ENCODE assay signal across 22 mouse cellular contexts in the genomic region with DNA sequence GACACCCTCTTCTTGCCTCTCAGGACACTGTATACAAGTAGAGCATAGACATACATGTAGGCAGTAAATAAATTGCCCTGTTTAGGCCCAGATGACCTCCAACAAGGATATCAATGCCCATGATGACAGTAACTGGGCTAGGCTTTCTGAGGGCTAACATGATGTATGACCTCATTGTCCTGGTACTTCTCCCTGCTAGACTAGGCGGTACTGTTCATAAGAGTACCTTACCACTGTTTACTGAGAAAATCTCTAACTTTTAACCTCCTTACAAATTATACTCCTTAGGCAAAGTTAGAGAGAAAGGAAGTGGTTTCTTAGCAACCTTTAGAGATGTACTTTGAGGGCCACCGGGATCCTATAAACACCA. TPM values are rescaled to one million over a fixed set of nuclear protein-coding genes. Genes with fewer than 3 reads are reported as not detected.
DNase-seq lines count a peak whose midpoint lies in the region; ATAC-seq and TF ChIP-seq lines count a peak whose summit lies in the region.
"Had no signal": no experiment of that assay in that cellular context is flagged by ENCODE, and none has a peak within 500 bp of the region (broad histone marks: within the 10 kb centered on the region; RNA-seq: fewer than 3 reads in every experiment).

No protein-coding gene starts in this region.

- H3K9ac ChIP-seq in intestine, embryonic 15.5 days, result no peak overlapping the region
- H3K9ac ChIP-seq in intestine, postnatal 0 days (ENCODE audit: low read depth, low read length), result no peak overlapping the region
- H3K9ac ChIP-seq in embryonic facial prominence, embryonic 12.5 days, result no peak overlapping the region
- H3K9ac ChIP-seq in limb, embryonic 13.5 days, result no peak overlapping the region
- H3K9ac ChIP-seq in kidney, embryonic 15.5 days, result no peak overlapping the region
- H3K9ac ChIP-seq: embryonic facial prominence, embryonic 15.5 days; forebrain, embryonic 15.5 days; heart, embryonic 12.5 days; hindbrain, embryonic 12.5 days had no signal

- ATAC-seq in intestine, embryonic 15.5 days, result 0 out of 2 replicates have a peak, but pooled peaks have one; percentile 17
- ATAC-seq in intestine, postnatal 0 days, result no peak
- 0 out of 2 replicates have a peak, but pooled peaks have one; percentile 15 for ATAC-seq in embryonic facial prominence, embryonic 12.5 days (ENCODE audit: insufficient number of reproducible peaks, insufficient read depth, low FRiP score, low TSS enrichment)
- 0 out of 2 replicates have a peak, but pooled peaks have one; percentile 1 for ATAC-seq in limb, embryonic 13.5 days (ENCODE audit: low FRiP score, low read depth)
- ATAC-seq in kidney, embryonic 15.5 days (replicated peaks; ENCODE audit: low FRiP score), result no peak
- ATAC-seq: CD4-positive, CD25-positive, alpha-beta regulatory T cell, adult 4 months; forebrain, embryonic 15.5 days; hindbrain, embryonic 16.5 days; inflammation-experienced regulatory T-cells, adult 6 months had no signal

- no peaks in the 10 kb centered on the region for H3K36me3 ChIP-seq in intestine, embryonic 15.5 days
- H3K36me3 ChIP-seq in intestine, postnatal 0 days (ENCODE audit: control insufficient read depth, insufficient read depth), result no peaks in the 10 kb centered on the region
- H3K36me3 ChIP-seq in embryonic facial prominence, embryonic 12.5 days, result no peaks in the 10 kb centered on the region
- H3K36me3 ChIP-seq in limb, embryonic 13.5 days, result no peaks in the 10 kb centered on the region
- H3K36me3 ChIP-seq in kidney, embryonic 15.5 days, result no peaks in the 10 kb centered on the region
- H3K36me3 ChIP-seq: embryonic facial prominence, embryonic 15.5 days; forebrain, embryonic 15.5 days; G1E; heart, embryonic 12.5 days; hindbrain, embryonic 12.5 days had no signal

- no peak for TF ChIP-seq CTCF in intestine, postnatal 0 days (IDR thresholded peaks at IDR 0.05; ENCODE audit: low read depth)

- DNase-seq in thymus, postnatal 36 days, result no peak
- DNase-seq: B cell, adult 2 months; cerebellum, adult 11-12 months; cerebellum, adult 9-10 months; cerebellum, postnatal 25 days; gastrocnemius, postnatal 10 days; heart, adult 2 months had no signal

- H3K27ac ChIP-seq in intestine, embryonic 15.5 days, result no peak overlapping the region
- no peak overlapping the region for H3K27ac ChIP-seq in intestine, postnatal 0 days (ENCODE audit: low read depth, low read length)
- no peak overlapping the region for H3K27ac ChIP-seq in embryonic facial prominence, embryonic 12.5 days
- no peak overlapping the region for H3K27ac ChIP-seq in limb, embryonic 13.5 days
- no peak overlapping the region for H3K27ac ChIP-seq in kidney, embryonic 15.5 days
- H3K27ac ChIP-seq: embryonic facial prominence, embryonic 15.5 days; forebrain, embryonic 15.5 days; heart, adult 2 months; hindbrain, embryonic 12.5 days had no signal

- no peaks in the 10 kb centered on the region for H3K9me3 ChIP-seq in intestine, embryonic 15.5 days
- H3K9me3 ChIP-seq in intestine, postnatal 0 days (ENCODE audit: control insufficient read depth), result no peaks in the 10 kb centered on the region
- H3K9me3 ChIP-seq in embryonic facial prominence, embryonic 12.5 days, result no peaks in the 10 kb centered on the region
- H3K9me3 ChIP-seq in limb, embryonic 13.5 days, result no peaks in the 10 kb centered on the region; the same call in 1 of the 2 replicates
- H3K9me3 ChIP-seq in kidney, embryonic 15.5 days (replicated peaks), result no peaks in the 10 kb centered on the region
- H3K9me3 ChIP-seq: embryonic facial prominence, embryonic 15.5 days; forebrain, embryonic 15.5 days; G1E; heart, embryonic 12.5 days; hindbrain, embryonic 12.5 days had no signal

- H3K4me3 ChIP-seq in intestine, embryonic 15.5 days (replicated peaks), result no peak overlapping the region
- H3K4me3 ChIP-seq in intestine, postnatal 0 days (ENCODE audit: low read depth, low read length), result no peak overlapping the region
- no peak overlapping the region for H3K4me3 ChIP-seq in embryonic facial prominence, embryonic 12.5 days
- no peak overlapping the region for H3K4me3 ChIP-seq in limb, embryonic 13.5 days
- no peak overlapping the region for H3K4me3 ChIP-seq in kidney, embryonic 15.5 days (replicated peaks)
- H3K4me3 ChIP-seq: embryonic facial prominence, embryonic 15.5 days; forebrain, embryonic 15.5 days; heart, adult 2 months; heart, embryonic 12.5 days; hindbrain, embryonic 12.5 days had no signal

- H3K4me2 ChIP-seq in intestine, embryonic 15.5 days (replicated peaks), result no peak overlapping the region
- no peak overlapping the region for H3K4me2 ChIP-seq in intestine, postnatal 0 days (replicated peaks; ENCODE audit: low read depth)
- no peak overlapping the region for H3K4me2 ChIP-seq in embryonic facial prominence, embryonic 12.5 days (replicated peaks)
- H3K4me2 ChIP-seq in limb, embryonic 13.5 days (replicated peaks), result no peak overlapping the region
- H3K4me2 ChIP-seq in kidney, embryonic 15.5 days, result no peak overlapping the region
- H3K4me2 ChIP-seq: embryonic facial prominence, embryonic 15.5 days; forebrain, embryonic 15.5 days; heart, embryonic 12.5 days; hindbrain, embryonic 12.5 days had no signal

- WGBS in intestine, embryonic 15.5 days, result 72% methylated on average over 2 of the region's 2 CpGs
- WGBS in intestine, postnatal 0 days, result 65% methylated on average over 2 of the region's 2 CpGs
- 83% methylated on average over 2 of the region's 2 CpGs for WGBS in embryonic facial prominence, embryonic 12.5 days
- 78% methylated on average over 2 of the region's 2 CpGs for WGBS in limb, embryonic 13.5 days
- 79% methylated on average over 2 of the region's 2 CpGs for WGBS in kidney, embryonic 15.5 days

- no peaks in the 10 kb centered on the region for H3K27me3 ChIP-seq in intestine, embryonic 15.5 days (replicated peaks)
- no peaks in the 10 kb centered on the region for H3K27me3 ChIP-seq in intestine, postnatal 0 days (replicated peaks; ENCODE audit: control insufficient read depth, insufficient read depth, low read length)
- no peaks in the 10 kb centered on the region for H3K27me3 ChIP-seq in embryonic facial prominence, embryonic 12.5 days
- no peaks in the 10 kb centered on the region for H3K27me3 ChIP-seq in limb, embryonic 13.5 days
- no peaks in the 10 kb centered on the region for H3K27me3 ChIP-seq in kidney, embryonic 15.5 days
- H3K27me3 ChIP-seq: embryonic facial prominence, embryonic 15.5 days; forebrain, embryonic 15.5 days; heart, embryonic 12.5 days; hindbrain, embryonic 12.5 days had no signal

- no peaks in the 10 kb centered on the region for H3K4me1 ChIP-seq in intestine, embryonic 15.5 days (replicated peaks)
- H3K4me1 ChIP-seq in intestine, postnatal 0 days (replicated peaks; ENCODE audit: control insufficient read depth, insufficient read depth, low read length), result no peaks in the 10 kb centered on the region
- H3K4me1 ChIP-seq in embryonic facial prominence, embryonic 12.5 days, result no peaks in the 10 kb centered on the region
- H3K4me1 ChIP-seq in limb, embryonic 13.5 days, result peaks cover 16% of the 10 kb centered on the region
- H3K4me1 ChIP-seq in kidney, embryonic 15.5 days, result peaks cover 9% of the 10 kb centered on the region; the same call in 1 of the 2 replicates
- H3K4me1 ChIP-seq: embryonic facial prominence, embryonic 15.5 days; forebrain, embryonic 15.5 days; hindbrain, embryonic 12.5 days had no signal

RNA-seq across cellular contexts. Expression of a gene that starts 10.0 kb away (rescaled TPM):
- polyA plus RNA-seq in intestine, embryonic 15.5 days (2015; fragmentation: Nextera tagmentation; extraction: Ambion mirVana), result 0.29 and 0.53 TPM in 2 replicates
- polyA plus RNA-seq in intestine, postnatal 0 days (2015; fragmentation: Nextera tagmentation; extraction: Ambion mirVana), result 0.18 and 0.37 TPM in 2 replicates
- polyA plus RNA-seq in embryonic facial prominence, embryonic 12.5 days (2016; fragmentation: Nextera tagmentation; extraction: Ambion mirVana), result not detected in 2 replicates
- polyA plus RNA-seq in limb, embryonic 13.5 days (2015; fragmentation: Nextera tagmentation; extraction: Ambion mirVana), result 0.54 and 0.70 TPM in 2 replicates
- not detected in 2 replicates for polyA plus RNA-seq in kidney, embryonic 15.5 days (2015; fragmentation: Nextera tagmentation; extraction: Ambion mirVana)
- polyA plus RNA-seq: forebrain, embryonic 11.5 days; G1E had no signal

RNA-seq across cellular contexts. Expression of a gene that starts 13.4 kb away (rescaled TPM):
- polyA plus RNA-seq in intestine, embryonic 15.5 days (2015; fragmentation: Nextera tagmentation; extraction: Ambion mirVana), result 109 and 122 TPM in 2 replicates
- polyA plus RNA-seq in intestine, postnatal 0 days (2015; fragmentation: Nextera tagmentation; extraction: Ambion mirVana), result 61.6 and 69.1 TPM in 2 replicates
- 56.1 and 58.0 TPM in 2 replicates for polyA plus RNA-seq in embryonic facial prominence, embryonic 12.5 days (2016; fragmentation: Nextera tagmentation; extraction: Ambion mirVana)
- 76.2 and 80.7 TPM in 2 replicates for polyA plus RNA-seq in limb, embryonic 13.5 days (2015; fragmentation: Nextera tagmentation; extraction: Ambion mirVana)
- polyA plus RNA-seq in kidney, embryonic 15.5 days (2015; fragmentation: Nextera tagmentation; extraction: Ambion mirVana), result 190 and 192 TPM in 2 replicates
- polyA plus RNA-seq: CD4-positive, CD25-positive, alpha-beta regulatory T cell, adult 4 months; G1E; inflammation-experienced regulatory T-cells, adult 6 months had no signal

RNA-seq across cellular contexts. Expression of a gene that starts 23.8 kb away (rescaled TPM):
- polyA plus RNA-seq in intestine, embryonic 15.5 days (2015; fragmentation: Nextera tagmentation; extraction: Ambion mirVana), result 6.3 and 8.5 TPM in 2 replicates
- 0.61 and 1.1 TPM in 2 replicates for polyA plus RNA-seq in intestine, postnatal 0 days (2015; fragmentation: Nextera tagmentation; extraction: Ambion mirVana)
- 1.5 and 2.2 TPM in 2 replicates for polyA plus RNA-seq in embryonic facial prominence, embryonic 12.5 days (2016; fragmentation: Nextera tagmentation; extraction: Ambion mirVana)
- 9.4 and 9.9 TPM in 2 replicates for polyA plus RNA-seq in limb, embryonic 13.5 days (2015; fragmentation: Nextera tagmentation; extraction: Ambion mirVana)
- polyA plus RNA-seq in kidney, embryonic 15.5 days (2015; fragmentation: Nextera tagmentation; extraction: Ambion mirVana), result 3.8 and 6.6 TPM in 2 replicates
- polyA plus RNA-seq: CD4-positive, CD25-positive, alpha-beta regulatory T cell, adult 4 months; cortical plate, adult 2 months; forebrain, embryonic 11.5 days; forebrain, embryonic 15.5 days; G1E; heart, embryonic 12.5 days had no signal

RNA-seq across cellular contexts. Expression of a gene that starts 36.2 kb away (rescaled TPM):
- polyA plus RNA-seq in intestine, embryonic 15.5 days (2015; fragmentation: Nextera tagmentation; extraction: Ambion mirVana), result 35.6 and 36.3 TPM in 2 replicates
- polyA plus RNA-seq in intestine, postnatal 0 days (2015; fragmentation: Nextera tagmentation; extraction: Ambion mirVana), result 70.3 and 78.7 TPM in 2 replicates
- 15.0 and 17.4 TPM in 2 replicates for polyA plus RNA-seq in embryonic facial prominence, embryonic 12.5 days (2016; fragmentation: Nextera tagmentation; extraction: Ambion mirVana)
- 26.7 and 30.8 TPM in 2 replicates for polyA plus RNA-seq in limb, embryonic 13.5 days (2015; fragmentation: Nextera tagmentation; extraction: Ambion mirVana)
- polyA plus RNA-seq in kidney, embryonic 15.5 days (2015; fragmentation: Nextera tagmentation; extraction: Ambion mirVana), result 39.8 and 40.5 TPM in 2 replicates

RNA-seq across cellular contexts. Expression of a gene that starts 36.2 kb away (rescaled TPM):
- polyA plus RNA-seq in intestine, embryonic 15.5 days (2015; fragmentation: Nextera tagmentation; extraction: Ambion mirVana), result 82.3 and 109 TPM in 2 replicates
- 1,091 and 1,109 TPM in 2 replicates for polyA plus RNA-seq in intestine, postnatal 0 days (2015; fragmentation: Nextera tagmentation; extraction: Ambion mirVana)
- polyA plus RNA-seq in embryonic facial prominence, embryonic 12.5 days (2016; fragmentation: Nextera tagmentation; extraction: Ambion mirVana), result 10.3 and 11.2 TPM in 2 replicates
- 14.2 and 15.0 TPM in 2 replicates for polyA plus RNA-seq in limb, embryonic 13.5 days (2015; fragmentation: Nextera tagmentation; extraction: Ambion mirVana)
- polyA plus RNA-seq in kidney, embryonic 15.5 days (2015; fragmentation: Nextera tagmentation; extraction: Ambion mirVana), result 79.4 and 87.1 TPM in 2 replicates

Comparison
In these comparisons a context has a peak if more than half of its experiments do, and no peak if none do; other contexts are left out.
1. ATAC-seq: peak in intestine, embryonic 15.5 days (single experiment), embryonic facial prominence, embryonic 12.5 days (single experiment) and limb, embryonic 13.5 days (single experiment); none in intestine, postnatal 0 days (single experiment) and kidney, embryonic 15.5 days (single experiment).